Mouse (Mus musculus) kidney, postnatal 10 days (tissue): ENCODE data around the gene Lgi2.

Source experiments
- DNase-seq: peaks from one replicate; pipeline ENCODE4 v3.0.0; 2021; ENCODE audit warnings: mixed read lengths

Lgi2 gene

DNA sequence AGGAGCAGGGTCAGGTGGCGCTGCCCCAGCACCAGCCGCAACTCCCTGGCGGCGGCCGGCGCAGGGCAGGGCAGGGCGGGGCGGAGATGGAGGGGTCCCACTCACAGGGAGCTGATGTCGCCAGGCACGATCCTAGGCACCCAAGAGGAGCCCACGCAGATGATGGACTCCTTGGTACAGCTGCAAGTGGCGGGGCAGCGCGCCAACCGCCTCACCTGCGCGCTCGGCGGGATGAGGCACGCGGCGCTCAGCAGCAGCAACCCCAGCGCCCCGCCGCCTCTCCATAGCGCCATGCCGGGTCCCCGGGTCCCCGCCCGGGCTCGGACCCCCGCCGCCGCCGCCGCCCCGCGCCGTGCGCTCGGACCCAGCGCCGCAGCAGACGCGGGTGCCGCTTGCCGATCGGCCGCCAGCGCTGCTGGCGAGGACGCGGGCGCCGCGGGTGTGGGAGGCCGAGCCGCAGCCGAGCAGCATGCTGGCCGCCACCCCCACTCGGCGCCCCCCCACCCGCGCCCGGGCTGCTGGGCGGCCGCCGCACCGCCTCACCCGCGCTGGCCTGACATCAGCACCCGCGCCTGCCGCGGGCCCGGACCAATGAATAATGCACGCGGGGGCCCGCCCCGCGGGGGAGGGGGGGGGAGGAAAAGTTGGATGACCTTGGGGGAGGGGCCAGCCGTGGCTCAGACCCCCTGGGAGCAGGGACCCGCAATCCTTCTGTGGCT, at the start of gene Lgi2:
Gene Lgi2 (minus strand): TSS at position 650 of the 719 bp plus-strand sequence.
- DNase-seq = peak; percentile 71

DNA sequence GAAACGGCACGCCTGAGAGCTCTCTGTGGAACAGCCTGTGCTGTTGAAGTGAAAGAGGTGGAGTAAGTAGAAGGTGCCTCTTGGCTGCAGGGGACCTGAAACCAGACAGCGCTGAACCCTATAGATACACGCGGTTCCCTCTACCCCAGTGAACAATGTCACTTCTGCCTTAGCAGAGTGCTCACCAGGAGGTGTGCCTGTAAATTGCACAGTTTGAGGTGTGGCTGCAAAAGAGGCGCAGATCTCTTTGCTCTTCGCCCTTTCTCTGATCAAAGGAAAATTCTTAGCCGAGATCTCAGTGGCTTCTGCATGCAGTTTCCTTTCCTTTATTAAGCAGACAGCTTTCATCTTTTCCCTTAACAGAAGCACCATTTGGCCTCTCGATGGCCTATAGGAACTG, 49.2 kb upstream of the Lgi2 start:
- DNase-seq = no peak

DNA sequence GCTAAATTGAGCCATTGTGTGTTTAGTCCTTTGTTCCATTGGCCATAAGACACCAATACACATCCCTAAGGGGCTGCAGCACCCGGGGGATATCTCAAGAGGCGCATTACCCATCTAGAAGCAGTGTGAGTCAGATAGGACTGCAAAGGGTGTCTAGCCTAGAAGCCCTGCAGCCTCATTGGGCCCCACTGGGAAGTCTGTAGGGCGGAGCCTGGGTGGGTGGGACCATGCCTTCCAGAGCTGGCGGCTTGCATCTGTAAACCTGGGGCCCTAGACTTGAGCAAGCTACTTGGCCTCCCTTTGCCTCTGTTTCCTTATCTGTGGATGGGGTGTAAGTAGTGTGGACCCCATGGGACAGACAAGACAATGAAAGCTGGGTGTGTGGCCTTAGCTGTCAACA, 48.4 kb upstream of the Lgi2 start:
- no peak for DNase-seq

DNA sequence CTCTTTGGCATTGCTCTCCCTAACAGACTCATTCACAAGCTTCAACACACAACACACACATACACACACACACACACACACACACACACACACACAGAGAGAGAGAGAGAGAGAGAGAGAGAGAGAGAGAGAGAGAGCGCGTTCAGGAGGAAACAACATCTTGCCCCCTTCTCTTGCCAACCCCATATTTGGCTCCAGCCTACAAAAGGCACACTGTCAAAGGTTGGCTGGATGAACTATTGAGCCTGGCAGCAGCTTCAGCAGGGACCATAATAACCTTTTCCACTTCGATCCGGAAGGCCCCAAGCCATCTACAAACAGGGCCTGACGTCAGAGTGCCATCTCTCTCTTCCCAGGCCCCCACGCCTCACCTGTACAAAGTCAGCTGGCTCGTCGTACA, 46.5 kb upstream of the Lgi2 start:
- no peak for DNase-seq

DNA sequence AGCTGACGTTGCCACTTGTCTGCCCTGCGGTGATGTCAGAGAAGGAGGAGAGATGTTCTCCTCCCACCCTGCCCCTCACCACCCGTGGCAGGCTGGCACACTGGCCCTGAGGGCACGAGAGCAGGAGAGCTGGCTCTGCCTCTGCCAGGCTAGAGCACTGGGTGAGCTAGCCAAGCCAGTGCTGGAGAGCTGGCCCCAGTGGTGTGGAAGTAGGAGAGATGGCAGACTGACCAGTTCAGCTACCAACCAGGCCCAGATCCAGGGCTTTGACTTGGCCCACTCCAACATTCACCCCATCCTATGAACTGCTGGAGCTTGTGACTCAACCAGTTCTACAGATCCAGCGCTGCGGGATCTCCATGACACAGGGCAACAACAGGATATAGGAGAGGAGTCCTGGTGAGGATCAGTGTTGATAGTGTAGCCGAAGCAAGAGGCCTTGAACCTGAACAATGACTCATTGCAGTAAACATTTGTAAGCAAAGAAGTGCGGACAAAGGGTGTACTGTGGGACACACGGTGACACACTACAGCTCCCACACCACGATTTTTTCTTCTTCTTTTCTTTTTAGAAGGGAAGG, 45.1 kb upstream of the Lgi2 start:
- DNase-seq = no peak

DNA sequence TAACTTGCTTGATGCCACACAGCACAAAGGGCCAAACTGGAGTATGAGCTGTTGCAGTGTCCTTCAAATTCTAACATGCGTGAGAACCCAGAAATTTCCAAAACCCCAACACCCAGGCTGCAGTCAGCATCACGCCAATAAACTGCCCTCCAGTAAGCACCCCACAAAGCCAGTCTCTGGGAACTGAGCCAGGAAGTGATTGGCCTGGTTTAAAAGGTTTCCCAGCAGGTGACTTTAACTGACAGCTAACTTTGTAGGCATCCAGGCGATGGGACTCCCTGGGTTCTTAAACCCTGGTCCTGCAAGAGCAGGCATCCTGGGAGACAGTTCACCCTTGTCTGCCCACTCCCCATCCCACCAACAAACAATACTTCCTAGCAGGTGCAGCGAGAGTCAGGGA, 44.0 kb upstream of the Lgi2 start:
- DNase-seq = no peak

DNA sequence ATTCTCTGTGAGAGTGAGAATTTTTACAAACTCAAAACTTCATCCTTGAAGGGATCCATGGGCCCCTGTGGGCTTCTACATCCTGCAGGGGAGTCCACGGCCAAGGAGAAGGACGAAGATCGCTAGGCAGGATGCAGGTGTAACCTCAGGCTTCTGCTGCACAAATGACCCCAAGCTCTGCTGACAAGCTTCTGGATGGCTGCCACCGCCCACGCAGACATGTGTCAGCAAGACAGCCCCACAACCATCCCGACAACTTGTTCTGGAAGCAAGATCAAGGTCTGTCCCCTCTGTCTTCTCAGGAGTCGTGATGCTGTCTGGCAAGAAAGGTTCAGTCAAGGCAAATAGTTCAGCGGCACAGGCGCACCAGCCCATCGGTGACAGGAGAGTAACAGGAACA, 43.4 kb upstream of the Lgi2 start:
- no peak for DNase-seq

DNA sequence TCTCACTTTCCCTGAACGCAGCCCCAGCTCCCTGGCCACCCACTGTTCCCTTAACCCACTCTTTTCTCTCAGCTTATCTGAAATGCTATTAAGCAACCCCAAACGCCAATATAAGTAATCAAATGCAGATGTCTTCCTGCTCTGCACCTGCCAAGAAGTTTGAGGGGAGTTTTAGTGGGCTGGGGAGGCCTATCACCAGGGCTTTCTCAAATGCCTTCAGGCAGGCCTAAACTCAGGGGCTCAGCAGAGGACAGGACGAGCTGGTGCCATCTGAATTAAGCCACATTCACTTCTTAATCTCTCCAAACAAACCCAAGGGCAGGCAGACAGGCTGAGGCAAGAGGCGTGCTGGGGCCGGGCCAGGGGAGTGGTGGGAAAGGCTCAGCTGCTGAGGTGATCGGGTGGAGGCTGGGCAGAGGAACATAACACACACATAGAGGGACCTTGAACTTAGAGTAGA, 38.4 kb upstream of the Lgi2 start:
- no peak for DNase-seq

DNA sequence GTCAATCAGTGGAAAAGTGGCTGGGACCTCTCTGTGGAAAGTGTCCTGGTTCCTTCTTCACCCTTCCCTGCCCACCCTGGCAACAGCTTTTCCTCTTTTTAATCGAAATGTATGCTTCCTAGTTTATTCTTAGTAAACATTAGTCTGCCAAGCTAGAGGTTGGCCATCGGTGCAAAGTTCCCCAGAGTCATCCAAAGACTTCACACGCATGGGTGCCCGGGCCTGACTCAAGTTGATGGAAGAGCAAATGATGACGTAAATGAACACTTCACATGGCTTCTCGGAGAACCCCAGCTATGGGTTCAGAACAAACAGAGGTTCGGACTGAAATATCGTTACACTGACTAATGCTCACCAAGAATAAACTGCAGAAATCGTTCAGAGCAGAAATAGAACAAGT, 24.4 kb upstream of the Lgi2 start:
- peak; percentile 53 for DNase-seq

DNA sequence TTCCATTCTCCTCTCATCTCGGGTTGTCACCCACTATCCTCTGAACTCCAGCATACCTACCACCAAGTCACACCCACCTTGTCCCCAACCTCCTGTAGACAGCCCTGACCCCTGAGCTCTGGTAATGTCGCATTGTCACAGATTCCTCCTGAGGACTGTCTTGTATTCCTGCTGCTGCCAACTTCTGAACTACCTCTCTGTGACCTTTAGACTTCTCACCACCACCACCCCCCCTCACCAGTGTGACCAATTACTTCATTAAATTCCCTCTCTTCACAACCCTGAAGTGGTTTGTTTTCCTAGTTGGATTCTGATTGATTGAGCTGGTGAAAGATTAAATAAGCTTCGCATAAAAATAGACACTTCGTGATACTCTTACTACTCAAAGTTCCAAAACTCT, 22.4 kb upstream of the Lgi2 start:
- peak; percentile 32 for DNase-seq

DNA sequence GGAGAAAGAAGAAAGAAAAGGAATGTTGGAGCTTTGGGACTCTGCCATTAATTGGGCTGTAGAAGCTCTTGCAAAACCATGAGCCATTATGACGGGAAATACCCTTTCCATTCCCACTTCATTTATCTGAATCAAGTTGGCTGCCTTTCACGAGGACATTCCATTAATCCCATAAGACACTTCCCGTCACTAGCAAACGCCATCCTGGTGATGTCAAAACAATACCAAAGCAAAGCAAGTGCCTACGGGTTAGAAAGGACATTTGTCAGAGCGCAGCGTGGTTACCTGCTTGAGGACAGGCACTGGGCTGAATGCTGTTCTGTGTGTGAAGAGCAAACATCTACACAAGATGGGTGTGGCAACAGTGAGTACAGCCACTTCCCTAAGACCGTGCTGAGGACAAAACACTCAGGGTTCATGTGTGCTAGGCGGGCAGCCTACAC, 21.1 kb upstream of the Lgi2 start:
- no peak for DNase-seq

DNA sequence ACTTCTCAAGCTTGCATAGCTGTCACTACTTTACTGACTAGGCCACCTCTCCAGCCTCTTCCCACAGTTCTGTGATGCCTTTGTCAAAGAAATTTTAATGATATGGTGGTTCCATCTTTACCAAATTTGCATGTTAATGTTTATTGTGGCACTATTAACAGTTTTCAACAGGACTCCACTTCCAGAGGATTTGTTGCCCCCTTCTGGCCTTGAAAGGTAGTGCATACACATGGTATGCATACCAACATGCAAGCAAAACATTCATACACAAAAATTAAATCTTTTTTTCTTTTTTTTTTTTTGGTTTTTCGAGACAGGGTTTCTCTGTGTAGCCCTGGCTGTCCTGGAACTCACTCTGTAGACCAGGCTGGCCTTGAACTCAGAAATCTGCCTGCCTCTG, 6.3 kb upstream of the Lgi2 start:
- no peak for DNase-seq

DNA sequence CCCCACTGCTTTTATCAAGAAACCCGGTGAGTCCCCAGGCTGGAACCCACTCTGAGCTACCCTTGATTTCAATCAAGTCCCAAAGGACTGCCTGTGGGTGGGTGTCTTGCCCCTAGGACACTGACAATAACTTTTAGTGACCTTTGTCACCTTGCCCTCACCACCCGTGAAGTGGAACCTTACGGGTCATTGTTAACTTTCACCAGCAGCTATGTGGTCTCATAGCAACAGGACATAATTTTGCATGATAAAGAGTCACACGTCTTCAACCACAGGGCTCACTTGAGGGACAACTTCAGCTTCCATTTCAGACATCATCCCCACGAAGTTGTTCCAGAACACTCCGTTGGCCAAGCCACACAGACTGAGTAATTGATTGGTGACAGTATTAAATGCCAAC, 4.5 kb upstream of the Lgi2 start:
- no peak for DNase-seq

DNA sequence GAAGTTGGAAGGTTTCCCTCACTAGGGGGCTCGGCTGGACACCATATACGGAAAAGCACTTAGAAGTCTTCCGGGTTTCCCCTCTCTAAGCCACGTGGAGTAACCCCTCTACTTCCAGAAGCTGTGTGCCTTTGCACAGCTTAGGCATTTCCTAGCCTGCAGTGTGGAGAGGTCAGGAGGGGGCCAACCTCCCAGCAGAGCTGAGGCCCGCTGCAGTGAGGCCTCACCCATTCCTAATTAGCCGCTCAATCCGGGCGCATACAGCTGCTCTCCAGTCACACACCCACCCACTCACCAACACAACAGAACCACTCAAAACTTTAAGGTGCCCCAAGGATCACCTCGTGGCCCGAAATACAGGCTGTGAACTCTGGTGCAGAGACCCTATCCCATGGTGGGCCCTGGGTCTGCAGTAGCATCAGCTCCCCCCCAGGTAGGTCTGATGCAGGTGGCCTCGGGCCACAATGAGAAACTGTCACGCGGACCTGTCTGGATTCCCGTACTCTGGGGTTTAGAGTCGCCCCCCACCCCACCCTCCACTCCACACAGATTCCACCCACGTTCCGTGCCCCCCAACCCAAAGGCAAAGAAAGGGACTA, 949 bp downstream of the Lgi2 start:
- DNase-seq = peak; percentile 25

DNA sequence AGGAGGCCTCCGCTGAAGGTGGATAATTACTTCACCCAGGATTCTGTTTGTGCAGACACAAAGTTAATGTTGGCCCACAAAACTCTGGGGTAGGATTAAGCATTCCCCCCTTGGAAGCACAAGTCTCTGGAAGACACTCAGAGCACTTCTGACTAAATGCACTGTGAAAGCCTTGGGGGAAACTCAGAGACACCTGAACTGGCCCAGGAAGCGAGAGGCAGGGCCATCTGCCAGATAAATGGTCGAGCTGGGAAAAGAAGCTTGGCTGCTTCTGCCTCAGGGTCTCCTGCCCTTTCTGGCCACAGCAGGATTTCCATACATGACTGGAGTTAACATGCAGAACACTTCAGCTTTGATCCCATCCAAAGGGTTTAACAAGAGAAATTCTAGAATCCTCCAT, 1.9 kb downstream of the Lgi2 start:
- no peak for DNase-seq

DNA sequence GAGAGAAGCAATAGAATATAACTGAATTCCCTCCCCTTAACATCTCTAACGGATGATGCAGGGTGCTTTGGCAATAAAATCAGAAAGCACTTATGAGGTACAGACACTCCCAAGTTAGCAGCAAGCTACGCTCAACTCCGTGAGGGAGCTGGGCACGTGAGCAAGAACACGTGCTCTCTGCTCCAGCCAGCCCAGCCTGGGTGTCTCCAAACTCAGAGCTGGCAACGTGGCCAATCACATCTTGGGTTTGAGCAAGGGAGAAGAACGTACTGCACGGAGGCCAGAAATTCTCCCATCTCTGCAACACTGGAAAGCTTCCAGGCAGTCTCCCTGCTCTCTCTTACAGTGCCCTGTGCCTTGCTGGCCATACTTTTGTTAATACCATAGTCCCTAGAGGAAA, 6.0 kb downstream of the Lgi2 start:
- DNase-seq = no peak

DNA sequence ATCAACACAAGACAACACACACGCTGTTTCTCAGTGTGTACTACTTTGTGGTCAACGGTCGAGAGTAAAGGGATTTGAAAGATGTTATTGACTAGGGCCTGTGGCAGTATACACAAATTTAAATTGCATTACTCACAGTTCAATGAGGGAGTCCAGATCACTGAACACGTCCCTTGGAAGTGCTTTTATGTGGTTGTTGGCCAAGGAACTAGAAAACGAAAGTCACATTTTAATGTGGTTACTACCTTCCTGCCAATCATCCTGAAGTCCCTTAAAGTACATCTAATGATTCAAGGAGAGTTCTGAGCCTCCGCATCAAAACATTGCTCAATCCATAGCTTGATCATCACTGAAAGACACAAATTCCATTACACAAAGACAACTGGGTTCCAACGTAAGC, 10.7 kb downstream of the Lgi2 start:
- no peak for DNase-seq

DNA sequence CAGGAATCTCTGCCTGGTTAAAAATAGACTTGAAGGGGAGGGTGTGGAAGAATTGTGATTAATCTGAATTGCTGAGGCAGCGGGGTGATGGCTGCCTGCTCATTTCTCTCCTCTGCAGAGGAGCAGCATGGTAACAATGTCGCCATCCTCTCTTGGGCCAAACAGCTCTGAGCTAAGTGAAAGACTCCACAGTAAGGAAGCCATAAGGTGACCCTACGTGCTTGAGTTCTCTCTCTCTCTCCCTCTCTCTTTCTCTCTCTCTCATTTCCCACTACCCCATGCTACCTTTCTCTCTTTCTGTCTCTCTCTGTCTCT, 15.0 kb downstream of the Lgi2 start:
- DNase-seq = no peak

DNA sequence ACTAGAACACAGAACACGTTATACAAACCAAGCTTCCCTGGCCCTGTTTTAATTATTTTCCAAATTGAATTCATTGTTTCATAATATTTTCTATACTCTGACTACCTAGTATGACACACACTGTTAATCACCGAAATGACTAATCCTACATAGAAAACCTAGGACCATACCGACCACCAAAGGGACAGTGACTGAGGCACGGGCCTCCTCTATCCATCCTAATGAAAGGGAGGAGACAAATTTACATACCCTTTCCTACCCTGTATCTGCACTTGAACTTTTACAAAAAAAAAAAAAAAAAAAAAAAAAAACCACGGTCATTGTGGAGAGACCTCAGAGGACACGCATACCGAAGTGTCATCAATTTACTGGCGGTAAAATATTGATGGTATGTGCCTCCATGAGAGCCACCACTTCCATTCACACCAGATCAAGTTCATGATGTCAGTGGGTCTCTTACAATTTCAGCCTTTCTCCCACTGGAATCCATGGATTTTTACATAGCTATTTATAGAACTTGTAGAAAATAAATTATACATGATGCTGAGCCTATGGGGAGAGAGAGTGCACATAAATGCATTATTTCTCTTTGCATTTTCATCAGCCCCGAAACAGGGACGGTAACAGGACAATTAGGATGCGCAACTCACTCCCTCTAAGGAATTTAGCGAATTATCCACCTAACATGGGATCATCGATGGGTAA, 15.5 kb downstream of the Lgi2 start:
- DNase-seq = no peak

DNA sequence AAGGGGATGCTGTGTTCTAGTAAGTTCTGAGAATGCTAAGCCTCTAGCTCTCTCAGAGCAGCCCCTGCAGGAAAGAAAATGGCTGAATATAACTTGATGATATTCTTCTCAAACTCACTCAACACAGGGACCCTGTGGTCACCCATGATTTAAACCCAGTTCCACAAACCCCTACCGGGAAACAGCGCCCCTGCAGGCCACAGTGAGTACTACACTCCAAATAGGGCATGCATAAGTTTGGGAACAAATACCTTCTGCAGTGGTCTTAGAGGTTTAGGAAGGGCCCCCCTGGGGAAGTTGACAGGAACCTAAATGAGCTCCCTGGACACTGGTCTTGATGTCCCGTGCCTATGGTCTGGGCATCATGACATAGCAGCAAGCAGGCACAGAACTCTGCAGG, 19.3 kb downstream of the Lgi2 start:
- DNase-seq = peak; percentile 41

DNA sequence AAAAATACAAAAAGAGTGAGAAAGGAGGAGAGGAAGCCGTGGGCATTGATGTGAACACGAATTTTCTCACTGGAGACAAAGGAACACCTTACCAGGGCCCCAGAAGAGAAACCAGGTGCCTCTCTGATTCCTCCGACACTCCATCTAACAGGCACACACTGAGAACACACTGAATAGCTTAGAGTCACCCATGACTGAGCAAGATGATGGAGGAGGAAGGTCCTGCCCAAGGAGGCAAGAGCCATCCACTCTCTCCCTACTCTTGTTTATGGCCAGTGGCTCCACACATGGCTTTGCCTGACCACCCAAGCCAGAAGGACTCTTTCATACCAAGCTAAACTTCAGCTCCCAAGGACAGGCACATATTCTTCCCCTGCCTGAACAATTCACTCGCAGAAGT, 22.5 kb downstream of the Lgi2 start:
- DNase-seq = no peak

DNA sequence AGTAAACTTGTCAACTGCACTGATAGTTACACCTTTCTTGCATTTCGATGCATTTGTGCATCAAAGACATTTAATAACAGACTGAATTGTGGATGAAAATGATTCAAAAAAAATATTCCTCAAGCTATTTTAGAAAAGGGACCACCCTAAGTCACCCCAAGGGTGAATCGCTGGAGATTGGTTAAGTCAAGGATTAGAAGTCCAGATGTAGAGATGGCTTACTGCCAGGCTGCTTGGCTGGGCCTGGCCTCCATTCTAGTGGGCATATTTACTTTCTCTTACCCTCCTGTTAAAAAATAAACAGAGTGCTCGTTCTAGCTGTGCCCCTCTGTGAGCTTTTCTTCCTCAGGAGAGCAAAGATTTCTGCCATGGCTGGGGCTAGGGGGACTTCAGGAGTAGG, 26.1 kb downstream of the Lgi2 start:
- peak; percentile 28 for DNase-seq

DNA sequence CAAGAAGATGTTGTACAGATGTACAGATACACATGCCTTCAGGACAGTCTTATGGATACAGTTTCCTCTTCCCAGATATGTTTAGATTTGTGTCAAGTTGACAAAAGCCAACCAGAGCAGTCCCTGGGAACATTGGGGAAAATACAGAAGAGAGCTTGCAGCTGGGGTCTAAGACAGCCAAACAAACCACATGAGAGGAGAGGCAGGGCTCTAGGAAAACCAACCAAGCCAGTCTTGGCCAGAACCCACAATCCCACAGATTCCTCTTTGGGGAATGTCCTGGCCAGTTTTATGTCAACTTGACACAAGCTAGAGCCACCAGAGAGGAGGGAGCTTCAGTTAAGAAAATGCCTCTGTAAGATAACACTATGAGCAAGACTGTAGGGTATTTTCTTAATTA, 26.8 kb downstream of the Lgi2 start:
- peak; percentile 48 for DNase-seq

DNA sequence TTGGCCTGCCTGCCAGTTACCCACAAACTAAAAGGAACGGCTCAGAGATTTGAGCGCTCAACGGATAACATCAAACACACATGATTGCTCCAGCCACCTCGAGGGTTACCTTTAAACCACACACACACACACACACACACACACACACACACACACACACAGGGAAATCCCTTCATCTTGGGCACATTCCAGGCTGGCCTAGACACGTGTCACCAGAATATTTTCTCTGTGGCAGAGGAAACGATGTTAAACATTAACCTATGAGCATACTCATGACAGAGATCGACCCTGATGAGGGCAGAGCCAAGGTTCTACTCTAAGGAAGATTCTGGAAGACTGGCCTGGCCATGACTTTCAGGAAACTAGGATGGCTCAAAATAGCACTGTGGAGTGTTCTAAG, 29.2 kb downstream of the Lgi2 start:
- peak; percentile 71 for DNase-seq
